Mouse (Mus musculus) embryonic facial prominence, embryonic 14.5 days (tissue): Measurements from ENCODE around the gene Vwa8. TPM values are rescaled to one million over a fixed set of nuclear protein-coding genes. Genes with fewer than 3 reads are reported as not detected.
A peak's percentile ranks its signal among the peaks of the same experiment; 100 is the strongest.

Source experiments
- ATAC-seq: fragments of 200-750 bp; cut with Nextera tagmentation; 2 replicates; pipeline ENCODE4 v1.8.0; 2017; ENCODE audit warnings: low read depth, moderate number of reproducible peaks, moderate TSS enrichment
- DNase-seq: peaks from one replicate; pipeline ENCODE4 v3.0.0-alpha.2; 2015; ENCODE audit warnings: low spot score
- H3K27ac ChIP-seq: fragments of 300-500 bp; sonication (generic); replicated peaks from 2 replicates; pipeline ENCODE4 v1.5.1; 2014; ENCODE audit warnings: low read depth, mild to moderate bottlenecking, low read length, moderate library complexity
- H3K27me3 ChIP-seq: fragments of 300-500 bp; sonication (generic); replicated peaks from 2 replicates; pipeline ENCODE4 v1.6.1; 2014; ENCODE audit warnings: low read length; ENCODE audit not compliant: control insufficient read depth, insufficient read depth
- H3K36me3 ChIP-seq: fragments of 300-500 bp; sonication (generic); 2 replicates; pipeline ENCODE4 v1.6.1; 2014; ENCODE audit warnings: low read length, mixed read lengths; ENCODE audit not compliant: control insufficient read depth, insufficient read depth
- H3K4me1 ChIP-seq: fragments of 300-500 bp; sonication (generic); 2 replicates; pipeline ENCODE4 v1.6.1; 2014; ENCODE audit warnings: antibody characterized with exemption, low read length; ENCODE audit not compliant: control insufficient read depth, insufficient read depth
- H3K4me2 ChIP-seq: fragments of 300-500 bp; sonication (generic); 2 replicates; pipeline ENCODE4 v1.6.1; 2014; ENCODE audit warnings: low read depth, mild to moderate bottlenecking, low read length, moderate library complexity, mixed read lengths
- H3K4me3 ChIP-seq: fragments of 300-500 bp; sonication (generic); 2 replicates; pipeline ENCODE4 v1.5.1; 2014; ENCODE audit warnings: low read depth, mild to moderate bottlenecking, low read length
- H3K9ac ChIP-seq: fragments of 300-500 bp; sonication (generic); 2 replicates; pipeline ENCODE4 v1.6.1; 2014; ENCODE audit warnings: low read depth, mild to moderate bottlenecking, low read length, moderate library complexity, mixed read lengths
- H3K9me3 ChIP-seq: fragments of 300-500 bp; sonication (generic); 2 replicates; pipeline ENCODE4 v1.6.1; 2016; ENCODE audit warnings: low read length; ENCODE audit not compliant: control insufficient read depth
- WGBS: fragments of 180-500 bp; shearing (Covaris S2); extraction: QIAGEN DNeasy Blood & Tissue Kit; methylation state at CpG from one replicate; pipeline ENCODE4 v1.1.7; 2014; 5-methylcytosine and 5-hydroxymethylcytosine counted together
- polyA plus RNA-seq: library from polyadenylated mRNA; unstranded; fragments of >200 nt; fragmentation: Nextera tagmentation; extraction: Ambion mirVana; gene quantifications from 2 replicates; pipeline ENCODE4 v1.2.1, GENCODE M21; 2014

Gene Vwa8
- polyA plus RNA-seq, 1 experiment from 2014 or later: 11.7 TPM

GRCm38 (mm10) chr14:78831158-78831557, 17.7 kb upstream of the Vwa8 start:
- H3K9ac ChIP-seq: no peak overlapping the region
- no peaks in the 10 kb centered on the region for H3K36me3 ChIP-seq
- no peaks in the 10 kb centered on the region for H3K9me3 ChIP-seq
- H3K27ac ChIP-seq: no peak overlapping the region
- ATAC-seq (no peak), DNase-seq (no peak)
- H3K4me2 ChIP-seq: no peak overlapping the region
- H3K27me3 ChIP-seq: no peaks in the 10 kb centered on the region
- H3K4me1 ChIP-seq: no peaks in the 10 kb centered on the region
- 85% methylated on average over 4 of the region's 4 CpGs for WGBS
- H3K4me3 ChIP-seq: no peak overlapping the region

- no peak overlapping the region for H3K9ac ChIP-seq
- H3K27me3 ChIP-seq: no peaks in the 10 kb centered on the region
- DNase-seq (no peak), ATAC-seq (no peak)
- H3K36me3 ChIP-seq: no peaks in the 10 kb centered on the region
- H3K9me3 ChIP-seq: no peaks in the 10 kb centered on the region
- H3K4me2 ChIP-seq: peak overlapping the region; percentile 66
- no peak overlapping the region for H3K4me3 ChIP-seq
- no peak overlapping the region for H3K27ac ChIP-seq
- peaks cover 9% of the 10 kb centered on the region; the same call in 1 of the 2 replicates for H3K4me1 ChIP-seq
- WGBS: 82% methylated on average over 1 of the region's 1 CpGs
Observed at GRCm38 (mm10) chr14:78847948-78848347, 904 bp upstream of the Vwa8 start.

- WGBS: 4% methylated on average over 3 of the region's 3 CpGs
- peaks cover 9% of the 10 kb centered on the region; the same call in 1 of the 2 replicates for H3K4me1 ChIP-seq
- peak overlapping the region; percentile 85 for H3K4me3 ChIP-seq
- peak; percentile 12 for DNase-seq
- H3K9ac ChIP-seq: peak overlapping the region; percentile 87
- H3K27ac ChIP-seq: peak overlapping the region; percentile 83
- H3K27me3 ChIP-seq: no peaks in the 10 kb centered on the region
- H3K36me3 ChIP-seq: no peaks in the 10 kb centered on the region
- H3K4me2 ChIP-seq: peak overlapping the region; percentile 66
- H3K9me3 ChIP-seq: no peaks in the 10 kb centered on the region
- ATAC-seq: no peak
Observed at GRCm38 (mm10) chr14:78848477-78848876, 375 bp upstream of the Vwa8 start.

GRCm38 (mm10) chr14:78849961-78850578, 1.2 kb downstream of the Vwa8 start:
- peak; percentile 63 for DNase-seq

GRCm38 (mm10) chr14:78850666-78851065, 1.8 kb downstream of the Vwa8 start:
- Histone ChIP-seq H3K27ac (no peak overlapping the region), H3K4me1 (peaks cover 9% of the 10 kb centered on the region; the same call in 1 of the 2 replicates), H3K9me3 (no peaks in the 10 kb centered on the region), H3K4me2 (no peak overlapping the region), H3K36me3 (no peaks in the 10 kb centered on the region), H3K27me3 (no peaks in the 10 kb centered on the region), H3K4me3 (no peak overlapping the region), H3K9ac (no peak overlapping the region)
- DNase-seq: peak; percentile 18
- WGBS: 43% methylated on average over 8 of the region's 8 CpGs
- ATAC-seq: no peak

More at GRCm38 (mm10) chr14:78849961-78850578, 1.2 kb downstream of the Vwa8 start:
- H3K4me2 ChIP-seq: peak overlapping the region; percentile 66
- no peak overlapping the region for H3K27ac ChIP-seq
- peaks cover 9% of the 10 kb centered on the region; the same call in 1 of the 2 replicates for H3K4me1 ChIP-seq
- peak overlapping the region; percentile 87; the same call in 1 of the 2 replicates for H3K9ac ChIP-seq
- WGBS: 27% methylated on average over 5 of the region's 5 CpGs
- no peak for ATAC-seq
- no peaks in the 10 kb centered on the region for H3K36me3 ChIP-seq
- H3K27me3 ChIP-seq: no peaks in the 10 kb centered on the region
- H3K9me3 ChIP-seq: no peaks in the 10 kb centered on the region
- H3K4me3 ChIP-seq: peak overlapping the region; percentile 85; the same call in 1 of the 2 replicates

GRCm38 (mm10) chr14:78851366-78851765, 2.5 kb downstream of the Vwa8 start:
- DNase-seq (no peak), ATAC-seq (no peak)
- WGBS: 57% methylated on average over 3 of the region's 3 CpGs
- Histone ChIP-seq H3K4me1 (peaks cover 9% of the 10 kb centered on the region; the same call in 1 of the 2 replicates), H3K4me3 (no peak overlapping the region), H3K27me3 (no peaks in the 10 kb centered on the region), H3K9ac (no peak overlapping the region), H3K36me3 (no peaks in the 10 kb centered on the region), H3K9me3 (no peaks in the 10 kb centered on the region), H3K4me2 (no peak overlapping the region), H3K27ac (no peak overlapping the region)

- Histone ChIP-seq H3K27ac (no peak overlapping the region), H3K27me3 (no peaks in the 10 kb centered on the region), H3K4me1 (peaks cover 9% of the 10 kb centered on the region; the same call in 1 of the 2 replicates), H3K9ac (no peak overlapping the region), H3K4me3 (no peak overlapping the region), H3K36me3 (no peaks in the 10 kb centered on the region), H3K4me2 (no peak overlapping the region), H3K9me3 (no peaks in the 10 kb centered on the region)
- DNase-seq: no peak
- ATAC-seq: no peak
- 75% methylated on average over 5 of the region's 5 CpGs for WGBS
Observed at GRCm38 (mm10) chr14:78852401-78853246, 3.8 kb downstream of the Vwa8 start.

- no peak overlapping the region for H3K9ac ChIP-seq
- H3K27me3 ChIP-seq: no peaks in the 10 kb centered on the region
- no peak for DNase-seq
- no peaks in the 10 kb centered on the region for H3K36me3 ChIP-seq
- H3K27ac ChIP-seq: no peak overlapping the region
- no peak for ATAC-seq
- H3K4me1 ChIP-seq: no peaks in the 10 kb centered on the region
- H3K4me3 ChIP-seq: no peak overlapping the region
- H3K4me2 ChIP-seq: no peak overlapping the region
- no peaks in the 10 kb centered on the region for H3K9me3 ChIP-seq
- 95% methylated on average over 5 of the region's 5 CpGs for WGBS
Observed at GRCm38 (mm10) chr14:78861156-78861555, 12.3 kb downstream of the Vwa8 start.
